Mouse (Mus musculus) forebrain, postnatal 0 days (tissue): ENCODE data around the gene Rxrb. TPM values are rescaled to one million over a fixed set of nuclear protein-coding genes. Genes with fewer than 3 reads are reported as not detected.

ENCODE experiments used
- ATAC-seq: fragments of 200-750 bp; cut with Nextera tagmentation; 2 replicates; pipeline ENCODE4 v1.8.0; 2017; ENCODE audit warnings: mild to moderate bottlenecking, moderate library complexity
- DNase-seq: peaks from one replicate; pipeline ENCODE4 v3.0.0-alpha.2; 2015
- H3K27ac ChIP-seq: fragments of 300-500 bp; sonication (generic); 2 replicates; pipeline ENCODE4 v1.5.1; 2014; ENCODE audit warnings: low read depth, mild to moderate bottlenecking, antibody characterized with exemption, low read length, moderate library complexity, mixed read lengths
- H3K27me3 ChIP-seq: fragments of 300-500 bp; sonication (generic); 2 replicates; pipeline ENCODE4 v1.6.1; 2014; ENCODE audit warnings: mild to moderate bottlenecking, low read length, mixed read lengths; ENCODE audit not compliant: insufficient read depth
- H3K36me3 ChIP-seq: fragments of 300-500 bp; sonication (generic); 2 replicates; pipeline ENCODE4 v1.6.1; 2014; ENCODE audit warnings: mild to moderate bottlenecking, moderate library complexity; ENCODE audit not compliant: insufficient read depth
- H3K4me1 ChIP-seq: fragments of 300-500 bp; sonication (generic); 2 replicates; pipeline ENCODE4 v1.6.1; 2014; ENCODE audit warnings: antibody characterized with exemption; ENCODE audit not compliant: insufficient read depth
- H3K4me2 ChIP-seq: fragments of 300-500 bp; sonication (generic); 2 replicates; pipeline ENCODE4 v1.6.1; 2014; ENCODE audit warnings: low read depth, mild to moderate bottlenecking, moderate library complexity
- H3K4me3 ChIP-seq: fragments of 300-500 bp; sonication (generic); 2 replicates; pipeline ENCODE4 v1.5.1; 2014; ENCODE audit warnings: low read depth, low read length, mixed read lengths
- H3K9ac ChIP-seq: fragments of 300-500 bp; sonication (generic); 2 replicates; pipeline ENCODE4 v1.6.1; 2014; ENCODE audit warnings: mild to moderate bottlenecking
- H3K9me3 ChIP-seq: fragments of 300-500 bp; sonication (generic); 2 replicates; pipeline ENCODE4 v1.6.1; 2016; ENCODE audit warnings: low read length
- CTCF ChIP-seq: sonication (generic); IDR thresholded peaks from 2 replicates; pipeline ENCODE4 v1.5.1; 2016; ENCODE audit warnings: antibody characterized with exemption, control low read depth, low read depth
- WGBS: fragments of 180-500 bp; shearing (Covaris S2); extraction: QIAGEN DNeasy Blood & Tissue Kit; methylation state at CpG from one replicate; pipeline ENCODE4 v1.1.7; 2014; 5-methylcytosine and 5-hydroxymethylcytosine counted together
- polyA plus RNA-seq: library from polyadenylated mRNA; unstranded; fragments of >200 nt; fragmentation: Nextera tagmentation; extraction: Ambion mirVana; gene quantifications from 2 replicates; pipeline ENCODE4 v1.2.1, GENCODE M21; 2015
- total RNA-seq: library from RNA; depleted of rRNA; stranded (reverse); fragments of >200 nt; gene quantifications from 2 replicates; pipeline ENCODE4 v1.2.3, GENCODE M21; 2014

Gene Rxrb
- total and polyA plus RNA-seq, 2 experiments from 2014 or later: 58.1 to 60.8 TPM

DNA sequence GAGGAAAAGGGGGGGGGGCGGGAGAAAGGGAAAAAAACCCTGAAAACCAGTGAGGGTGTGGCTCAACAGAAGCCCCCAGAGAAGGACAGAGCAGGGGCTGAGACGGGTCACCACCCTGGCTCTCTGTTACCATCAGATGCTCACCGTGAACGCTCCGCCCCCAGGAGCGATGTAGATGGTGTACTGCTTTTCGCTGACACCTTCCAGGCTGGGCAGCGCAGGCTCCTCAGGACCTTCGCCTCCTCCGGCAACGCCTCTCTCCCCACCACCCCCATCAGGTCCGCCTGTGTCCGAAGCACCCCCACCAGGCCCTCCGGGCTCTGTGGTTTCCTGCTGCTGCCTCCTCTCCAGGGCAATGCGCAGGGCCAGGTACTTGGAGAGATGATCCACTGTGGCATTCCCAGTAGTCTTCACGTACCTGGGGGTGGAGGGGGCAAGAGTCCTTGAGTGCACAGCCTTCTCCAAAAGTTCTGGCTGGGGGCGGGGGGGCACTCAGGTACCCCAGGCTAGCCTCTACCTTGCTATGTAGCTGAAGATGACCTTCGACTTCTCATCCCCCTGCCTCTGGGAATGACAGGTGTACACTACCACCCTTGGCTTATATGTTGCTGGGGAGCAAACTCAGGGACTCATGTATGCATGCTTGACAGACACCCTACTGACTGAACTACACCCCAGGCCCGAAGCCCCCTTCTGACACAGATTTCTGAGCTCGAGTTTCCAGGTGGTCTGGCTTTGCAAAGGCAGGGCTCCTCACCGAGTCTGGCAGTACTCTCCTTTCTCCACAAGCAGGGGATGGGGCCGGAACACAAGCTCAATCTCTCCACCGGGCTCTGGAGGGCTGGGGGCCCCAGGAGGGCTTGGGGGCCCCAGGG lies 9.8 kb upstream of the Rxrb start:
- Histone ChIP-seq H3K4me1 (peaks cover 9% of the 10 kb centered on the region; the same call in 1 of the 2 replicates), H3K9me3 (no peaks in the 10 kb centered on the region), H3K4me3 (no peak overlapping the region), H3K27ac (no peak overlapping the region), H3K27me3 (no peaks in the 10 kb centered on the region), H3K36me3 (peaks cover 18% of the 10 kb centered on the region; the same call in 1 of the 2 replicates), H3K9ac (no peak overlapping the region), H3K4me2 (no peak overlapping the region)
- ATAC-seq (no peak), DNase-seq (no peak)
- TF ChIP-seq CTCF: no peak
- 94% methylated on average over 23 of the region's 23 CpGs for WGBS

DNA sequence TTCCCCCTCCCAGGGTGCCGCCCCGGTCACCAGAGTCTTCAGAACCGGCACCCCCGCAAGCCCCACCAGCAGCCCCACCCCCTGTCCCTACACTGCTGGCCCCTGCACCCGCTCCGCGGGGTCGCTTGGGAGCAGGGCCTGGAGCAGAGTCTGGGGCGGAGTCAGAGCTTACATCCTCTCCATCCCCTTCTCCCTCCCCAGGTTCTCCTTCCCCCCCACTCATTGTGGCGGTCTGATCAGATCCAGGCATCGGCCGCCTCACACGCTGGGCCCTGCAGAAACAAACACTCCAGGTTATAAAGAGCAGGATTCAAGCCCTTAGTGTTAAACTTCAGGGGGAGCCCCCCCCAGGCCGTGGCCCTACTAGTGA lies 9.2 kb upstream of the Rxrb start:
- ATAC-seq: no peak
- H3K9ac ChIP-seq: no peak overlapping the region
- no peak for DNase-seq
- H3K27ac ChIP-seq: no peak overlapping the region
- no peak overlapping the region for H3K4me2 ChIP-seq
- WGBS: 92% methylated on average over 14 of the region's 14 CpGs
- no peak for TF ChIP-seq CTCF
- no peaks in the 10 kb centered on the region for H3K9me3 ChIP-seq
- no peaks in the 10 kb centered on the region for H3K27me3 ChIP-seq
- no peak overlapping the region for H3K4me3 ChIP-seq
- peaks cover 18% of the 10 kb centered on the region; the same call in 1 of the 2 replicates for H3K36me3 ChIP-seq
- peaks cover 13% of the 10 kb centered on the region; the same call in 1 of the 2 replicates for H3K4me1 ChIP-seq

GRCm38 (mm10) chr17:34022987-34023386 lies 8.6 kb upstream of the Rxrb start:
- ATAC-seq: no peak
- Histone ChIP-seq H3K27ac (no peak overlapping the region), H3K9ac (no peak overlapping the region), H3K4me2 (no peak overlapping the region), H3K4me3 (no peak overlapping the region), H3K36me3 (peaks cover 18% of the 10 kb centered on the region; the same call in 1 of the 2 replicates), H3K4me1 (peaks cover 13% of the 10 kb centered on the region; the same call in 1 of the 2 replicates), H3K9me3 (no peaks in the 10 kb centered on the region), H3K27me3 (no peaks in the 10 kb centered on the region)
- TF ChIP-seq CTCF: no peak
- WGBS: 98% methylated on average over 20 of the region's 20 CpGs
- DNase-seq: no peak

DNA sequence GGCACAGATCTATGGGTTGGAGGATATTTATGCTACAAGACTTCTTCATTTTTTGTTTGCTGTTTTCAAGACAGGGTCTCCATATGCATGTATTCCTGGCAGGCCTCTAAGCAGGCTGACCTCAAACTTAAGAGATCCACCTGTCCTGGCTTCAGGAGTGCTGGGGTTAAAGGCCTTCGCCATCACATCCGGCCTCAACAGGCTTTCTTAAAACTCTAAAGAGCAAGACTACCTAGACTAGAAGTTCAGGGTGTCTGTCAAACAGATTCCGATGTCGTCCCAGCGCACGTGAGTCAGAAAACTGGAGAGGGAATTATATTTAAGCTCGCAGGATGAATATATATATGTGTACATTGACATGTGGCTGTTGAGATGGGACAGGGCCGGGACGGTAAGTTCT lies 7.9 kb upstream of the Rxrb start:
- Histone ChIP-seq H3K4me2 (peak overlapping the region; percentile 83), H3K27ac (peak overlapping the region; percentile 93), H3K27me3 (no peaks in the 10 kb centered on the region), H3K9me3 (no peaks in the 10 kb centered on the region), H3K4me1 (peaks cover 13% of the 10 kb centered on the region; the same call in 1 of the 2 replicates), H3K9ac (peak overlapping the region; percentile 87), H3K4me3 (peak overlapping the region; percentile 83), H3K36me3 (peaks cover 22% of the 10 kb centered on the region)
- TF ChIP-seq CTCF: no peak
- ATAC-seq (no peak), DNase-seq (no peak)
- 57% methylated on average over 9 of the region's 9 CpGs for whole genome bisulfite sequencing

DNA sequence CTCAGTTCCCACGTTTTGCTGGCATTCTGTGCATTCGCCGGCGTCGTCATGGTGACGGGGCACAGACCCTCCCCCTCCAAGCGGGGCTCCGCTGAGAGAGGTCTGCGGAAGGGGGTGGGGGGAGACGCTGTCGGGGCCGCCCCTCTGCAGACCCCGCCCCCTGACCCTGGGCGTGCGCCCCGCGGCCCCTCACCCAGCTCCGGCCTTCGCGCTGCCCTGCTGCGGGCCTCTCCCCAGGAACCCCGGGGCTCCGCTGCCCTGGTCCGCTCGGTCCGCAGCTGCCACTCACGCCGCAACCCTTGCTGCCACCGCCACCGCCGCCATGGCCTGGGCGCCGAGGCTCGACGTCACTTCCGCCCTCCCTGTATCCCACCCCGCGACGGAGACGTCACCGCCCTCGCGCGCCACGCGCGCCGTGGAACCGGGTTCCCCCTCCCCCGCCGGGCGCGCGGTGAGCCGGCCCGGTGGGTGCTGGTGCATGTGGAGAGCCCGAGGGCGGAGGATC lies 7.2 kb upstream of the Rxrb start, which contains the start of gene Ring1:
TSS of gene Ring1 (minus strand) at position 364 of the 505 bp plus-strand sequence.
- Histone ChIP-seq H3K4me3 (peak within 1 kb of the TSS; percentile 83), H3K27me3 (no peaks in the 10 kb centered on the region), H3K4me1 (peaks cover 13% of the 10 kb centered on the region; the same call in 1 of the 2 replicates), H3K9me3 (no peaks in the 10 kb centered on the region), H3K27ac (peak within 1 kb of the TSS; percentile 93), H3K4me2 (peak within 1 kb of the TSS; percentile 83), H3K9ac (peak within 1 kb of the TSS; percentile 87), H3K36me3 (peaks cover 29% of the 10 kb centered on the region)
- peak; percentile 94 for DNase-seq
- no peak for TF ChIP-seq CTCF
- ATAC-seq: peak; percentile 86
- under 1% methylated on average over 53 of the region's 58 CpGs for WGBS

DNA sequence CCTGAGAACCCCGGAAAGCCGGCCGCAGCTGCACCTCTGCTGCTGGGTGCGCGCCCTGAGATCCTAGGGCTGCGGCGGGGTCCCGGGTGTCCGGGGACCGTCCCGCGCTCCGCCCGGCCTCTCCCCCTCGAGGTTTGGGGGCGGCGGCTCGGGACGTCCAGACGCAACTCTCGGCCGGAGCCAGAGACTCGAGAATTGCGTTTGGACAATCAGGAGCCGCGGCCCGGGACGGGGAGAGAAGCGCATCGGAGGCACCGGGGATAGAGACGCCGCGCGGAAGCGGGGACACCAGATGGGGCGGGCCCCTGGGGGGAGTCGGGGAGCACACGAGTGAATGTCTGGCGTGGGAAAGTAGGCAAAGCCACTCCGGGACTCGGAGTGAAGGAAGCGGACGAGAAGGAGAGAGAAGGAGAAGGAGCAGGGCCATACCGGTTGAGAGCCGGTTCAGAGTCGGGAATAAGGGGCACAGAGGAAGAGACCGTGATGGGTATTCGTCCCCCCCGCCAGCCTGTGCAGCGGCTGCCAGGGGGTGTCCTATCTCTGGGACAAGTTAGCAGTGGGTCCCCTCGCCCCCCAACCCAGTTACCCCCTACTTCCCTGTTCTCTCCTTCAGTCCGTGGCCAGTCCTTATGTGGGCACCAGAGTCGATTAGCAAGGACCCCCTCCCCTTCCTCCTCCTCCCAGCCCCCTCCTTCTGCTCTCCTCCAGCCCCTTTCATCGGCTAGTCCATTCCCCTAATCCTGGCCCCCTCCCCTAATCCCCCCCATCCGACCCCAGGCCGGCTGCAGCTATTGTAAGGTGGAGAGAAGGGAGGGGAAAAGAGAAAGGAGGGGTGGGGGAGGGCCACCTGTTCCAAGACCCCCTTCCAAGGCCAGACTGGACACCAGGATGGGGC lies 6.5 kb upstream of the Rxrb start:
- no peaks in the 10 kb centered on the region for H3K9me3 ChIP-seq
- H3K4me1 ChIP-seq: peaks cover 18% of the 10 kb centered on the region
- H3K27ac ChIP-seq: peak overlapping the region; percentile 93
- ATAC-seq (peak; percentile 4), DNase-seq (peak; percentile 51)
- peak overlapping the region; percentile 87 for H3K9ac ChIP-seq
- peak overlapping the region; percentile 83 for H3K4me3 ChIP-seq
- under 1% methylated on average over 57 of the region's 57 CpGs for WGBS
- no peak for TF ChIP-seq CTCF
- no peaks in the 10 kb centered on the region for H3K27me3 ChIP-seq
- peaks cover 36% of the 10 kb centered on the region for H3K36me3 ChIP-seq
- H3K4me2 ChIP-seq: peak overlapping the region; percentile 83
